Mouse (Mus musculus) frontal cortex, adult (tissue): ENCODE measurements around the gene Fkbp5.

Experiments
- ATAC-seq: cut with Nextera tagmentation; 2 replicates; pipeline ENCODE4 v1.9.2; 2017; ENCODE audit warnings: mild to moderate bottlenecking, moderate library complexity, mixed read lengths; ENCODE audit not compliant: low TSS enrichment

Fkbp5 gene

GRCm38 (mm10) chr17:28460388-28460787, 56.9 kb downstream of the Fkbp5 start:
- no peak for ATAC-seq

GRCm38 (mm10) chr17:28455098-28455497, 62.2 kb downstream of the Fkbp5 start:
- ATAC-seq = no peak

DNA sequence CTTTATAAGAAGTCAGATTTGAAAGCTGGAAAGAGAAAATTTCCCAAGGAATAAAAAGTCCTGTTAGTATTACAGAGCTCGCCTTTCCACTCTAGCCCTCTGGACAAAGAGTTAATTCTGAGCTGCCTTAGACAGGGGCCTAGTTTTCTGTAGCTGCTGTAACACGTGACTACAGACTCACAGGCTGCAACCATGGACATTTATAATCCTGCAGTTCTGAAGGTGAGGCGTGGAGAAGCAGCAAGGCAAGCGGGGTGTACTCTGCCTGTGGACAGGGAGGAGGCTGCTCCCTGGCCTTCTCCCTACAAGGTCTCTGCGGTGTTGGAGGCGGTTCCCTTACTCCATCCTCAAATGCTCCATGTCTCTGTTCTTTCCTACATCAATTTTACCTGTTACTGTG, 64.4 kb downstream of the Fkbp5 start:
- no peak for ATAC-seq

GRCm38 (mm10) chr17:28451914-28452313, 65.4 kb downstream of the Fkbp5 start:
- no peak for ATAC-seq

- ATAC-seq = no peak
These were observed 65.8 kb downstream of the Fkbp5 start for GRCm38 (mm10) chr17:28451487-28451886.

GRCm38 (mm10) chr17:28448225-28448624, 69.1 kb downstream of the Fkbp5 start:
- ATAC-seq = no peak

- no peak for ATAC-seq
These were observed 69.5 kb downstream of the Fkbp5 start for GRCm38 (mm10) chr17:28447789-28448188.

DNA sequence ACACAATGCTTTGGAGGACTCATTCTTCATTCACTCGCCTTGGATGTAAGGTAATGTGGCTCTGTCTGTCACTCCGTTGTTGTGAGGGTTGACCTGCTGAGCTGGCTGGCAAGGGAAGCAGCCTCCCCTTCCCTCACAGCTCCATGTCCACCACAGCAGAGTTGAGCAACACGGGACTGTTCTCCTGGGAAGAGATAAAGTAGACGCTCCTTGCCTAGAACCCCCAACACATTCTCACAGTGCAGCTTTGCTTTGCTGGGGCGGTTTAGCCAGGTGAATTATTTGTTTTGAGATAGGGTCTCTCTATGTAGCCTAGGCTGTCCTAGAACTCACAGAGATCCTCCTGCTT, 70.5 kb downstream of the Fkbp5 start:
- ATAC-seq = no peak

DNA sequence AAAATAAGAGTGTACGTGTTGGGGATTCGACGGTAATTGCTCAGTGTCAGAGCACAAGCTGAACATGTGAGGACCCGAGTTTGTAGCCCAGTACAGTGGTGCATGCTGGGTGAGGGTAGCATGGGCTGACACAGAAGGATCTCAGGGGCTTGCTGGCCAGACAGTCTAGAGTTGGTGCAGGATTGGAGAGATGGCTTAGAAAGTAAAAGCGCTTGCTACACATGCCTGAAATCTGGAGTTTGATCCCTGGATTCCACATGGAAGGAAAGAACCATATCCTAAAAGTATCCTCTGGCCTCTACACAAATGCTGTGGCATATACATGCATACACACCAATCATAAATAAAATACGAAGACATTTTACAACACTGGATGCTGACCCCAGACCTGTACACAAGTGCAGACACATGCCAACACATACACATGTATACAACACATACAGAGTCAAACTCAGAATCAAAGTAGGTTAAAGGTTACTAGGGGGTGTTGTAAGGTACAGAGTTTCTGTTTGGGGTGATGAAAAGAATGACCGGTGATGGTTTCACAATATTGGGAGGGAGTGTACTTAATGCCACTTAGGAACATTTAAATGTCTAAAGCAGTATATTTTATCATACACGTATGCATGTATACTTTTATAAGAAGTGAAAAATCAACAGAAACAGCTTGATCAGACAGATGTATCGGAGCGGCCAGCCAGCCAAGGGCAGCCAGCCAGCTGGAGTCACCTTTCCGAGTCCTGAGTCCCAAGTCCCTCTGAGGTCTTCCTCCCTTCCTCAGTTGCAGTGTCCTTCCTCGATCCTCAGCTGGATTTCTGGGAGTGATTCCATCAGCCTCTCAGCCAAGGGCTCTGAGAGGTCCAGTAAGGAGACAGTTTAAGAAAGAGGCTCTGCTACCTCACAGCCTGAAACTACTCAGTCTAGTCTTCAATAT, 71.2 kb downstream of the Fkbp5 start:
- no peak for ATAC-seq

DNA sequence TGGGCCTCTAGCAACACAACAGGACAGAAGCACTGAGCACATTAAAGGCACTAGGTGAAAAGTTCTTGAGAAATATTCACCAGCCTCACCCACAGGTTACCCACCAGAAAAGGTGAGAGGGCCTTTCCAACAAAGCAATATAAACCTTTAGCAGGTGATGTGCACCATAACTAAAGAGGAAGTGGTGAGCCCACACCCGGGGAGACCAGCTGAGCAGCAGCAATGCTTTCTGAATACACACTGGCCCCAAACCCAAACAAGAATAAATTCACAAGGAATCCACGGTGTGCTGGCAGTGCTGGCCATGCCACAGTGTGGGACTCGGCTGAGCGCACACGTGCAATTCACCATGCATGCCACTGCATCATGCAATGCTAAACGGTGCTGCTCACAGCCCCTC, 74.7 kb downstream of the Fkbp5 start:
- no peak for ATAC-seq

- no peak for ATAC-seq
These were observed 78.8 kb downstream of the Fkbp5 start for GRCm38 (mm10) chr17:28438342-28439115.

DNA sequence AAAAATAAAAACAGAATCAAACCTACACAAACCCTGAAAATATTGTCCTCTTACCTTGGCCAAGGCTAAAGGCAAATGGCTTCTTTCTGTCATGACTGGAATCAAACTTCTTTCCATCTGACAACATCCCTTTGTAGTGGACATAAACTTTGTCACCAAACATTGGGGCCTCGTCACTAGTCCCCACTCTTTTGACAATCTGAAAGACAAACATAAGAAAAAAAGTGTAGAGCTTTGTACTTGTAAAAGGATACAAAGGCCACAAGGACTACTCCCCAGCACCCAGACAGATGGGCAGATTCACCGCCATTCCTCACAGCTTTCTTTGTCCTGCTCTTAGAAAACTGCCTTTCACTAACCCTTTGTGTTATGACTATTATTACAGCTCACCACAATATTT, 79.4 kb downstream of the Fkbp5 start:
- no peak for ATAC-seq

DNA sequence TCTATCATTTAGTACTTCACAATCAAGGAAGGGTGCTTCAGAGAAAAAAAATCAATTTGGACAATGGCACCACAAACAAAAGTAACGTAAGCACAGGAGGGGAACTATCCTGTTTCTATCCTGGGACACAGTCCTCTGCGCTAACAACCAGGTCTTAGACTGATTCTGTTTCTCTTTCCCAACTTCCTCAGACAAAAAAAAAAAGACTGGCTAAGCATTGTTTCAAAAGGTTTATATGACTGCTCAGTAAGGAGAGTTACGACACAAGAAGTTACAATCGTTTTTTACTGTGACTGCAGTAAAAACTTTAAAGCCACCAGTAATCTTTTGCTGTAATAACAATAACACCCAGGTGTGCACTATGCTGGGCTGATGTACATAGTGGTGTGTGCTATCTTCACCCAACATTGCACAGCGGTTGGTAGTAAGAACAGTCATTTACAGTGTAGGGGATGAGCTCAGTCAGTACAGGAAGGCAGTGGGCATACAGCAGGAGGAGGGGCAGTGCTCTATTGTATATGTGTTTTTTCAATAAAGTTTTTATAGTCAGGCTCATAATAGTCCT, 82.3 kb downstream of the Fkbp5 start:
- ATAC-seq = no peak

DNA sequence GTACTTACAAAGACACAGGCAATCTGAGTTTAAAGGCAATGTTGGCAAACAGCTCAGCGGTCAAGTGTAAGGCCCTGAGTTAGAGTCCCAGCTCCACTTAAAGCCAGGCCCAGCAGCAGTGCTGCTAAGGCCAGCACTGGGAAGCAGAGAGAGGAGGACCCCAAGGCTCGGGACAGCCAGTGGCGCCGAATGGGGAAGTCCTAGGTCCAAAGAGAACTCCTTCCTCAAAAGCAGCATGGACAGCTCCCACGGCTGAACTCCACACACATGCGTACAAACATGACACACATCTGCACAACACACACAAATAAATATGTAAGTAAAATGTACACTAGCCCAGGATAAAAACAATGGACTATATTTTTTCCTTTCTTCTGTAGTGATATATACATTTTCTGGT, 84.3 kb downstream of the Fkbp5 start:
- no peak for ATAC-seq

DNA sequence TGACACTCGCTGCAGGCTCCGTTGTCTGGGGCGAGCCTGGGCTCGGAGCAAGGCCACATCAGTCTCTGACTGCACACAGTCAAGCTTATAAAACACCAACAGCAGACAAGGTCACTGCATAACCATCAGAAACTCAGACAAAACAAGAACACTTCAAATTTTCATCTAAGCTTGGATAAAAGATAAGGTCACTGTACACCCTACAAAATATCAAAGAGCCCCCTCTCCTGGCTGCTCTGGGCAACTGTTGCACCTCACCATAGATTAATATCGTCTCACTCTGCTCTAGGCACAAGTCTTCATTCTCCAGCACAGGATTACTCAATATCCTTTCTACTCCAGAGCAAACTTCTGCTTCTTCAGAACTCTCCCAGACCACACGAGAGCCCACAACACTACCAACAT, 85.4 kb downstream of the Fkbp5 start:
- no peak; the same call in 1 of the 2 replicates for ATAC-seq

- no peak for ATAC-seq
These were observed 86.3 kb downstream of the Fkbp5 start for GRCm38 (mm10) chr17:28431038-28431437.

- no peak for ATAC-seq
These were observed 88.7 kb downstream of the Fkbp5 start for GRCm38 (mm10) chr17:28428474-28429258.

DNA sequence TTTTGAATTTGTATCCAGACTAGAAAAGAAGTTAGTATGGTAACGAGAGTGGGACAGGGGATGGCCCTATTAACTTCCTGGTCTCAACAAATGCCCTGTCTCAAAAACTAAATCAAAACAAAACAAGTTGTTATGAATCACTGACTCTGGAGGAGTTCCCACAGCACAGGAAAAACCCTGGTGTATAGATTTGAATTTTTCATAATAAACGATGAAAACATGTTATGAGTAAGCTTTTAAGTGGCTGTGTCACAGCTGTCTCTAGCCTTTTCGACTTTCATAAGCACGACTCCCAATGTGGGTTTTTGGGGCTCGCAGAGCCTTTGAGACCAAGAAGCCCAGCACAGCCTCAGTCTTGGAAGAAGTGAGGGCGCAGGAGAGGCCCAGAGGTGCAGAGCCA, 89.7 kb downstream of the Fkbp5 start:
- no peak for ATAC-seq

GRCm38 (mm10) chr17:28424373-28424772, 93.0 kb downstream of the Fkbp5 start:
- no peak for ATAC-seq

DNA sequence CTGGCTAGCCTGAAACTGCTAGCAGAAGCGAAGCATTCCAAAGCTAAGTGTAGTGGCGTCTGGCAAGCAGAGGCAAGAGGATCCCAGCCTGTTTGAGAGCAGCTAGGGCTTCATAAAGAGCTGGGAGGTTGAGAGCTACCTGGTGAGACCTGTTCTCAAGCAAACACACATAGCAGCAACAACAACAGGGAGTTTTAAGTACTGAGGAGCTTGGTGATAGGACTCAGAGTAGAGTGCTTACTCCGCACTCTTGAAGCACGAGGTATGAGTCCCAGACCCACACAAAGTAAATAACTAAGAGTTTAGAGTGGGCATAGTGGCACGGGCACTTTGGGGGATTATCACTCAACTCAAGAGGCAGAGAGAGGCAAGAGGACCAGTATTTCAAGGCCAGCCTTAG, 96.3 kb downstream of the Fkbp5 start:
- no peak for ATAC-seq

DNA sequence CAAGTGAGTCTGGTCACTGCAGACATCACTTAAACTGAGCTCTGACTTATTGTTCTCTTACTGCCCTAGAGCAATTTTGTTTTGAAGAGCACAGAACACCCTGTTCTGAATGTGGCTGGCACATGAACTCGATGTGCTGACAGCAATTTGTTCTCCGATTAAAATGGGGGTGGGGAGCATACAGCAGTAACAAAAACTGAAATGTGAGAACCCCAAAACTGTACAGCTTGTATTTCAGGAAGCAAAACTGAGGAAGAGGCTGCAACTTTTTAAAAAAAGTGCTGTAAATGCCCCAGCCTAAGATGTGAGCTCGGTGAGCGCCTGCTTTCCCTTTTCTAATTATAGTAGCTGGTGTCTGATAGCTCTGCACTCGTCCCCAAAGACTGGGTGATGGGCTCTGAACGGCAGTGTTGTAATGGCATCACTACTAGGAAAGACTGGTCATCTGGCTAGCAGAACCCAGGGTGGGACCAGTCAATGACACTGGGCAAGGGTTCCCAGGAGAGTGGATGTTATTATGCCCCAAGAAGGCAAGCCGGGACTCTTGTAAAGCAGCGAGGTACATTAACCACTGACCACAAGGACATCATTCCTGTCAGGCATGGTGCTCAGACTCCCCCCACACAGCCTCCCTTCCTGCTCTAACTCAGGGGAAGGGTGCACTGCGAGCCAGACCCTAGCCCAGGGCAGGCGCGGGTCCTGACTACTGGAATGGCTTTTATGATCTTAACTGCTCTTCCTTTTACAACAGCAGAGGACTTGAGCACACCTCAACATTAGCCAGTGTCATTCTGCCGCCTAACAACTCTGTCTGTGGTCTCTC, 96.9 kb downstream of the Fkbp5 start:
- ATAC-seq = no peak; the same call in 1 of the 2 replicates
